In the genomic region with DNA sequence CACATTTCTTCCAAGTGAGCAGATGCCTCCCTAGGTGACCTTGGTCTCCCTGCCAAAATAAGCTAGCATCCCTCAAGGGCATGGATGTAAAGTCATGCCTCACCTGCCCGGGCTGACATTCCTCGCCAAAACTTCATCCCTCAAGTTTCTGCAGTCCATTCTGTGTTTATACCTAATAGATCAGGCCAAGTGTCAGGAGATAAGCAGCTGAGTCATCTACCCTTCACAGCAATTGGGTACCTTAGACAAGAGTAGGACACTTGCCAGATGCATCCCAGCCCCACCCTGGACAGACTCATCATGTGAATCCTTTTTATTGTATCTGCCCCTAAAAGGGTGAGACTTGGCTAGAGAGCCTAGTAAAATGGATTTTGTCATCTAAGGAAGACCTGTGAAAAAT, we compare ENCODE assay signal across 24 mouse cellular contexts.
DNase-seq lines count a peak whose midpoint lies in the region; ATAC-seq lines count a peak whose summit lies in the region.
"Had no signal": no experiment of that assay in that cellular context is flagged by ENCODE, and none has a peak within 500 bp of the region (broad histone marks: within the 10 kb centered on the region; RNA-seq: fewer than 3 reads in every experiment).

No protein-coding gene starts in this region.

- H3K4me3 ChIP-seq in embryonic facial prominence, embryonic 15.5 days (replicated peaks) = no peak overlapping the region
- no peak overlapping the region for H3K4me3 ChIP-seq in heart, embryonic 11.5 days (ENCODE audit: low read depth, low read length)
- H3K4me3 ChIP-seq: embryonic facial prominence, embryonic 12.5 days; erythroblast, embryonic 14.5 days; forebrain, embryonic 10.5 days; forebrain, embryonic 12.5 days had no signal

- H3K27ac ChIP-seq in embryonic facial prominence, embryonic 15.5 days (replicated peaks) = peak overlapping the region; percentile 76; the same call in 1 of the 2 replicates
- H3K27ac ChIP-seq in heart, embryonic 11.5 days (ENCODE audit: low read depth, low read length) = no peak overlapping the region
- H3K27ac ChIP-seq: embryonic facial prominence, embryonic 12.5 days; forebrain, embryonic 10.5 days; forebrain, embryonic 12.5 days had no signal

- DNase-seq in adrenal gland, postnatal 10 days = peak; percentile 3
- DNase-seq in adrenal gland, postnatal 25 days = no peak
- DNase-seq in 3T3-L1 (ENCODE audit: low read depth, low spot score) (peak; percentile 56), MN1 (ENCODE audit: low spot score) (peak; percentile 17)
- DNase-seq in gastrocnemius, postnatal 36 days = no peak
- no peak for DNase-seq in gastrocnemius, postnatal 4 days (ENCODE audit: low spot score in 2 of 2)
- DNase-seq: B cell, adult 2 months; cerebellum, adult 11 months; cerebellum, adult 18-20 months; cerebellum, adult 8-10 months; cerebellum, adult 9-11 months; cerebellum, postnatal 14 days; cerebellum, postnatal 36 days; embryo, embryonic 11 days had no signal

- H3K4me1 ChIP-seq in embryonic facial prominence, embryonic 15.5 days = peaks cover 27% of the 10 kb centered on the region; the same call in 1 of the 2 replicates
- H3K4me1 ChIP-seq in heart, embryonic 11.5 days (ENCODE audit: control insufficient read depth, insufficient read depth, low read length) = peaks cover 7% of the 10 kb centered on the region
- H3K4me1 ChIP-seq: forebrain, embryonic 12.5 days had no signal

- no peaks in the 10 kb centered on the region for H3K27me3 ChIP-seq in embryonic facial prominence, embryonic 15.5 days
- no peaks in the 10 kb centered on the region for H3K27me3 ChIP-seq in heart, embryonic 11.5 days (ENCODE audit: control insufficient read depth, insufficient read depth, low read length)
- H3K27me3 ChIP-seq: embryonic facial prominence, embryonic 12.5 days; forebrain, embryonic 12.5 days had no signal

- H3K9me3 ChIP-seq in embryonic facial prominence, embryonic 15.5 days (replicated peaks) = no peaks in the 10 kb centered on the region
- H3K9me3 ChIP-seq in heart, embryonic 11.5 days (replicated peaks; ENCODE audit: control insufficient read depth, low read length) = no peaks in the 10 kb centered on the region
- H3K9me3 ChIP-seq: embryonic facial prominence, embryonic 12.5 days; forebrain, embryonic 10.5 days; forebrain, embryonic 12.5 days; G1E had no signal

- no peak overlapping the region for H3K9ac ChIP-seq in embryonic facial prominence, embryonic 15.5 days
- H3K9ac ChIP-seq in heart, embryonic 11.5 days (ENCODE audit: low read depth, low read length) = no peak overlapping the region
- H3K9ac ChIP-seq: embryonic facial prominence, embryonic 12.5 days; forebrain, embryonic 12.5 days had no signal

- intact Hi-C loops in gastrocnemius, postnatal 36 days (cut with DNase I) = no loop called here

- no peaks in the 10 kb centered on the region for H3K36me3 ChIP-seq in embryonic facial prominence, embryonic 15.5 days
- H3K36me3 ChIP-seq in heart, embryonic 11.5 days (ENCODE audit: control insufficient read depth, insufficient read depth, low read length) = no peaks in the 10 kb centered on the region
- H3K36me3 ChIP-seq: embryonic facial prominence, embryonic 12.5 days; forebrain, embryonic 10.5 days; forebrain, embryonic 12.5 days; G1E had no signal

- WGBS in embryonic facial prominence, embryonic 15.5 days = 40% methylated on average over 2 of the region's 2 CpGs
- 55% methylated on average over 2 of the region's 2 CpGs for WGBS in heart, embryonic 11.5 days (ENCODE audit: insufficient replicate concordance)

- no peak for ATAC-seq in embryonic facial prominence, embryonic 15.5 days (ENCODE audit: insufficient number of reproducible peaks, low FRiP score, low TSS enrichment, low read depth)
- ATAC-seq in heart, embryonic 11.5 days (replicated peaks; ENCODE audit: insufficient number of reproducible peaks, low FRiP score, low TSS enrichment) = no peak
- ATAC-seq: CD4-positive, CD25-positive, alpha-beta regulatory T cell, adult 4 months; forebrain, embryonic 14.5 days; forebrain, embryonic 16.5 days had no signal

- H3K4me2 ChIP-seq in embryonic facial prominence, embryonic 15.5 days (replicated peaks) = no peak overlapping the region
- no peak overlapping the region for H3K4me2 ChIP-seq in heart, embryonic 11.5 days
- H3K4me2 ChIP-seq: embryonic facial prominence, embryonic 12.5 days; forebrain, embryonic 12.5 days had no signal

Comparison
In these comparisons a context has a peak if more than half of its experiments do, and no peak if none do; other contexts are left out.
1. DNase-seq: peak in adrenal gland, postnatal 10 days (single experiment), 3T3-L1 (single experiment) and MN1 (single experiment); none in adrenal gland, postnatal 25 days (single experiment), gastrocnemius, postnatal 36 days (0 of 2) and gastrocnemius, postnatal 4 days (0 of 2).